Mouse (Mus musculus) myocyte (in vitro differentiated cells): ENCODE measurements at regions not wholly inside any gene's neighbourhood (a gene's known extent, or its start where the extent isn't known, plus 50 kb on each side); places are given as distances from the start of the nearest gene placed in this dataset.

Experiments used
- E2F4 ChIP-seq: IDR thresholded peaks from one replicate; pipeline ENCODE4 v1.6.1; 2011; ENCODE audit warnings: mild to moderate bottlenecking, control low read depth, moderate library complexity; ENCODE audit not compliant: insufficient read depth
- POLR2A ChIP-seq: IDR thresholded peaks from one replicate; pipeline ENCODE4 v1.6.1; 2011; ENCODE audit warnings: low read depth, mild to moderate bottlenecking, control low read depth, moderate library complexity; ENCODE audit not compliant: insufficient read length
- POLR2AphosphoS2 ChIP-seq: IDR thresholded peaks from one replicate; pipeline ENCODE4 v1.6.1; 2011; ENCODE audit warnings: low read depth, control low read depth; ENCODE audit not compliant: insufficient read length
- TCF12 ChIP-seq: IDR thresholded peaks from one replicate; pipeline ENCODE4 v1.6.1; 2011; ENCODE audit warnings: mild to moderate bottlenecking, control low read depth; ENCODE audit not compliant: poor library complexity, insufficient read depth, severe bottlenecking
- TCF3 ChIP-seq: IDR thresholded peaks from one replicate; pipeline ENCODE4 v1.6.1; 2011; ENCODE audit warnings: low read depth, control low read depth; ENCODE audit not compliant: insufficient read length

DNA sequence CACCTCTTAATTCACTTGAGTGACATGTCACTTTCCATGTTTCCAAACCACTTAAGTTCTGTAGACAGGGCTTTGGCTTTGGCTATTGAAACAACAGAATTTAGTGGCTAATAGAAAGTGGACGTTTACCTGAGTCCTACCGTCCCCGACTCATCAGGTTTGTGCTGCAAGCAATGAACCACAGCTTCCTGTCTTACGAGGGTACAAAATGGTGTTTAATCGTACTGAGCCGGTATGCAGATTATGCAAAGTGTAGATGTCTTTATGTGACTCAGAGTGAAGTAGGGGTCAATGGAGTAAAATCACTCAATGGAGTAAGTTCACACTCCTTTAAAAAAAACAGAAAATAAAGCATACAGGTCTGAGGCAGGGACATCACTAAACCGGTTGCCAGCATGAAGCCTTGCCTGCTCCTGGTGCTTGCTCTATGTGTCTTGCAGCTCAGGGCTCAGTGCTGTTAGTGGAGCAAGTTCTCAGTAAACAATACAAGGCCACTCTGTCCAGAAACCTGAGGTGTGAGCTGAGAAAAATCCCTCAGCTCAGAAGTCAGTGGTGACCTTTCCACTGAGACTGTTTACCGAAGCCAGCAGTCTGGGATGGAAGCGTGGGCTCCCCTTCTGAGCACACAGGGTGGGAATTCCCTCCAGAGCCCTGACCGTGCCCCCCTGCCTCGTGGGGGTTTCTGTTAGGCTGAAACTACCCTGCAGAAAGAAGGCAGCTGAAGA is 226.1 kb upstream of the Jun start:
- TF ChIP-seq POLR2A (no peak), E2F4 (no peak), POLR2AphosphoS2 (no peak), TCF3 (no peak), TCF12 (no peak)
